Mouse (Mus musculus): ENCODE measurements around the gene Nudt8. TPM values are rescaled to one million over a fixed set of nuclear protein-coding genes. Genes with fewer than 3 reads are reported as not detected.
"Not testable (repeated sequence)": the region's sequence is repeated elsewhere in the genome, so short reads cannot be mapped to it uniquely, and the experiment has no call there.

Nudt8 gene
- polyA plus RNA-seq (2016; fragmentation: Nextera tagmentation; extraction: Ambion mirVana), result 18.6 and 21.0 TPM in 2 replicates

DNA sequence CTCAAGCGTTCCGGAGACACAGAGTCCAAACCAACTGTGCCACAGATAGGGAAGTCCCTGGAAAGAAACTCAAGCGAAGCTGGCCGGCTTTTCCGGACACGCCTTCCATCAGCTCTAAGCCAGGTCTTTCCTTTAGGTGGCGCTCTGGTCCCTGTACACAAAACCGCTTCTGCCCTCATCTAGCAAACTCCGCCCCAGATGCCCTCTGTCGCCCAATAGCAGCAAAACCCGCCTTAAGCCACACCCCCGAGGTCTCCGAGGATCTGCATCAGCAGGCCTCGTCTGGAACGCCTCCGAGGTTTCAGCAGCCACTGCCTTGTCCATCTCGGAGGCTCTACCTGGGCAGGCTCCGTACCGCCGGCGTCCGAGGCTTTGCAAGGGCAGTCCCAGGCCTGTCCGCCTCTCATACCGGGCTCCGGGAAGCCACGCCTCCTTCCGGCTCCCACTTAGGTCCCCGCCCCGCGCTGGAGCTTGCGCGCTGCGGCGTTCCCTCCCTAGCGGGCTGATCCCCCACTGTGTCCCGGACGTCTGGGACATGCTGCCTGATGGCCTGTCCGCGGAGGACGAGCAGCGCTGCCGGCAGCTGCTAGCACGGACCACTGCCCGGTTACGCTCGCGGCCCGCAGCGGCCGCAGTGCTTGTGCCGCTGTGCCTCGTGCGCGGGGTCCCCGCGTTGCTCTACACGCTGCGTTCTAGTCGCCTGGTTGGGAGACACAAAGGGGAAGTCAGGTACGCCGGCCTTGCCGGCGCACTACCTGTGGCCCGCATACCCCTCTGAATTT is at the start of gene Nudt8, which contains the start of gene Gm49405:
TSS of gene Nudt8 (plus strand) at position 462 of the 782 bp plus-strand sequence.
TSS of gene Gm49405 (plus strand) at position 508 of the 782 bp plus-strand sequence.
- H3K36me3 ChIP-seq, result peaks cover 5% of the 10 kb centered on the region
- ATAC-seq, result peak; percentile 89
- peaks cover 29% of the 10 kb centered on the region for H3K4me1 ChIP-seq
- H3K27me3 ChIP-seq (replicated peaks), result peaks cover 9% of the 10 kb centered on the region; the same call in 1 of the 2 replicates
- H3K9me3 ChIP-seq (replicated peaks), result no peaks in the 10 kb centered on the region
- peak within 1 kb of the TSS; percentile 83 for H3K4me3 ChIP-seq
- under 1% methylated on average over 64 of the region's 64 CpGs for WGBS (ENCODE audit: insufficient replicate concordance)
- H3K4me2 ChIP-seq, result peak within 1 kb of the TSS; percentile 99
- H3K9ac ChIP-seq, result peak within 1 kb of the TSS; percentile 92
- H3K27ac ChIP-seq, result peak within 1 kb of the TSS; percentile 92

DNA sequence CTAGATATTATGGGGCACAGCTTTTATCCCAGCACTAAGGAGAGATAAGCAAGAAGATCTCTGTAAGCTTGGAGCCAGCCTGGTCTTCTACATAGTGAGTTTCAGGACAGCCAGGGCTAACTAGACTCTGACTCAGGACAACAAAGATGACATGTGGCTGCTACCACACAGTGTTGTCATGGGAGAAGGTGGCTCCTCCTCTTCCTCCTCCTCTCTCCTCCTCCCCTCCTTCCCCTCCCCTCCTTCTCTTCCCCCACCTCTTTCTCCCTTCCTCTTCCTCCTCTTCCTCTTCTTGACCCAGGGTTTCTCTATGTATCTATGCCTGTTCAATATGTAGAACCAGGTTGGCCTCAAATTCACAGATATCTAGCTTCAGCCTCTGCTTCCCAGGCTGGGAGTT is 48.9 kb upstream of the Nudt8 start:
- Histone ChIP-seq H3K9me3 (replicated peaks) (no peaks in the 10 kb centered on the region), H3K4me2 (no peak overlapping the region), H3K4me3 (no peak overlapping the region), H3K36me3 (no peaks in the 10 kb centered on the region), H3K27ac (no peak overlapping the region), H3K4me1 (peaks cover under 1% of the 10 kb centered on the region; the same call in 1 of the 2 replicates), H3K27me3 (replicated peaks) (peaks cover 7% of the 10 kb centered on the region; the same call in 1 of the 2 replicates), H3K9ac (no peak overlapping the region)
- no peak for ATAC-seq

DNA sequence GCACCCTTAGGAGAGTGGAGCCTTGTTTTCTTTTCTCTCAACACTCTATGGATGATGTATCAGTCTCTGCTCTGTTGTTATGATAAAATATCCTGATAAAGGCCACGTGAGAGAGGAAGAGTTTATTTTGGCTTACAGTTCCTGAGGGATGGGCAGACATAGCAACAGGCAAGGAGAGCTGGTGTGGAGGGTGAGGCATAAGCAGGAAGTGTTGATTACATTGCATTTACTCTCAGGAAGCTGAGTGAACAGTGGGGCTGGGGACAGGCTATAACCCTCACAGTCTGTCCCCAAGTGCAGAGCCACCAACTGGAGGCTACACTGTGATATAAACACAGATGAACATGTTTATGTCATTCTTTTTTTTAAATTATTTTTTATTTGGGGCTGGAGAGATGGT is 48.3 kb upstream of the Nudt8 start:
- Histone ChIP-seq H3K4me3 (no peak overlapping the region), H3K4me1 (no peaks in the 10 kb centered on the region), H3K9me3 (replicated peaks) (no peaks in the 10 kb centered on the region), H3K27me3 (replicated peaks) (peaks cover 7% of the 10 kb centered on the region; the same call in 1 of the 2 replicates), H3K9ac (no peak overlapping the region), H3K36me3 (no peaks in the 10 kb centered on the region), H3K27ac (no peak overlapping the region), H3K4me2 (no peak overlapping the region)
- 29% methylated on average over 1 of the region's 1 CpGs for whole genome bisulfite sequencing (ENCODE audit: insufficient replicate concordance)
- no peak for ATAC-seq

DNA sequence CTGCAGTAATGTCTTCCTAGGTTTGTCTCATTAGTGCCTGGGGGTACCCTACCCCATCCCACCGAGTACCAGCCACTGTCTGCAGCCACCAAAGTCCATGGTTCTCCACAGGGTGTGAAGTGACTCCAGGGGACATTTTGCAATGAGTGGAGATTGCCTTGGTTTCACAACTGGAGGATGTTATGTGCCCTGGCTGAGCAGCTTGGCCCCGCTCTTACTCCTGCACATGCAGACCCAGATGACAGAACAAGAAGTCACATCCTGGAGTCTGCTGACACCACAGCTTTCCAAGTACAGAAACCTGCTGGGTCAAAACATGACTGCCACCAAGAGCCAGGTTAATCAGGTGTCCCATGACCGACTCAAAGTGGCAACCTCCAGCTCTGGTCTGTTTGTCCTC is 45.3 kb upstream of the Nudt8 start:
- Histone ChIP-seq H3K9me3 (replicated peaks) (no peaks in the 10 kb centered on the region), H3K27me3 (replicated peaks) (peaks cover 7% of the 10 kb centered on the region; the same call in 1 of the 2 replicates), H3K4me3 (no peak overlapping the region), H3K27ac (no peak overlapping the region), H3K36me3 (no peaks in the 10 kb centered on the region), H3K9ac (no peak overlapping the region), H3K4me1 (no peaks in the 10 kb centered on the region), H3K4me2 (no peak overlapping the region)
- no peak for ATAC-seq
- WGBS (ENCODE audit: insufficient replicate concordance), result 59% methylated on average over 3 of the region's 3 CpGs

DNA sequence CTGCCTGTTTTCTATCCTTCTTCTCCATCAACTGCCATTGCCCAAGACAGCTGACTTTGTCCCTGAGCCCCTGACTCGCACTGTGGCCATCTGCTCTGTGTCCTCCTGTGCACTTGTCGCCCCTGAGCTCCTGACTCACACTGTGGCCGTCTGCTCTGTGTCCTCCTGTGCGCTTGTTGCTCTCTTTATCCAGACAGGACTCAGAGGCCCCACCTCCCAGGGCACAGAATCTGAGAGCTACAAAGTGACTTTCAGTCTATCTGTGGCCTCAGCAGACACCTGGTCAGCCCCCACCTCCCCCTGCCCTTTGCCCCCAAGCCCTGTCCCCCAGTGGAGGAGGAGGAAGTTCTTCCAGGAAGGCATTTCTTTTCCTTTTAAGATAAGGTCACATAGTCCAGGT is 44.6 kb upstream of the Nudt8 start:
- ATAC-seq, result no peak
- Histone ChIP-seq H3K36me3 (no peaks in the 10 kb centered on the region), H3K4me1 (no peaks in the 10 kb centered on the region), H3K9ac (no peak overlapping the region), H3K27me3 (replicated peaks) (peaks cover 7% of the 10 kb centered on the region; the same call in 1 of the 2 replicates), H3K27ac (no peak overlapping the region), H3K9me3 (replicated peaks) (no peaks in the 10 kb centered on the region), H3K4me2 (no peak overlapping the region), H3K4me3 (no peak overlapping the region)
- WGBS (ENCODE audit: insufficient replicate concordance), result 25% methylated on average over 4 of the region's 4 CpGs

DNA sequence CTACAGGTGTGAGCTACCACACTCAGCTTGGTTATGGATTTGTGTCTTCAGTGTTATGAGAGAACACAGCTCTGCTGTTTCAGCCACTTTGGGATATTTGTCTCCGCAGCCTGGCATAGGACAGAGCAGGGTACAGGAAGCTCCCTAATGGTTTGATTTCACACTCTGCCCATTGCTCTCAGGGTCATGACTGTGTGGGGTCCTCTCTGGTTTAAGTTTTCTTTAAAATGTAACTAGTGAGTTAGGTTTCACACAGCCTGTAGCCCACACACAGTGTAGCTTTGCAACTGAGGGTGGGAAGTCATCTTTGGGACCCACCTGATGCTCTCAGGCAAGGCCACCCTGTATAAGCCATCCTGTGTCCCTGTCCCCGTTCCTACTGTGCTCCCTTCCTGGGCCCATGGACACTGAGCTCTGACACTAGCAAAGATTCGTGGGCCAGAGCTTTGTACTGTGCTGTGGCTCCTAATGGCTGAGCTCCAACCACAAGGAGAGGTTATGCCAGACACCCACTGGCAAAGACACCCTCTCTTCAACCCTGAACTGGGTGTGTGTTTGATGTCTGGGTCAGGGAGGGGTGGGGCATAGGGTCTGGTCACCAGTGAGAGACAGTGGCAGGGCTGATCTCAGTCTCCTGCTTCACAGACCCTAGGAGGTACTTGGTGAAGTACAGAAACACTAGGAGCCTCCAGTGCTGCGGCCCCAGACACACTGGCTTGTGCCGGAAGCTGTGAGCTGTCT is 42.9 kb upstream of the Nudt8 start:
- not testable (repeated sequence) for H3K27me3 ChIP-seq (replicated peaks); H3K9ac ChIP-seq; H3K4me2 ChIP-seq; H3K4me3 ChIP-seq; H3K9me3 ChIP-seq (replicated peaks); H3K4me1 ChIP-seq; H3K36me3 ChIP-seq; ATAC-seq; H3K27ac ChIP-seq
- 64% methylated on average over 5 of the region's 5 CpGs for WGBS (ENCODE audit: insufficient replicate concordance)

DNA sequence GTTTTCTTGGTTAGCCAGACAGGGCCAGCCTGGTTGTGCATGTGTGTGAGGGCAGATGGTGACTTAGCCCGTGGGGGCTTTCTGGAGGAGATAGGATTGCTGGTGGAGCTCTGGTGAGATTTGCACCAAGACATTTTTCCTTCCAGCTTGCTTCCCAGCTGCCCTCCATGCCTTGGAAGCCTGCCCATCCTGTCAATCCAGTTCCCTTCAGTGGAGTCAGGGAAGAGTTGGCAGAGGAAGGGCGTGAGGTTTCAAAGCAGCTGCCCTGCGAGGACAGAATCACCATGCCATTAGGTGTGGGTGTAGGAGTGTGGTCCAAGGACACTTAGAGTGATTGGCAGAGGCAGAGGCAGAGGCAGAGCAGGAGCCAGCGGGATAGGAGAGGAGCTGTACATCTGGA is 41.9 kb upstream of the Nudt8 start, which contains the start of gene Aldh3b3:
TSS of gene Aldh3b3 (plus strand) at position 176 of the 400 bp plus-strand sequence.
- WGBS (ENCODE audit: insufficient replicate concordance), result 61% methylated on average over 4 of the region's 4 CpGs

DNA sequence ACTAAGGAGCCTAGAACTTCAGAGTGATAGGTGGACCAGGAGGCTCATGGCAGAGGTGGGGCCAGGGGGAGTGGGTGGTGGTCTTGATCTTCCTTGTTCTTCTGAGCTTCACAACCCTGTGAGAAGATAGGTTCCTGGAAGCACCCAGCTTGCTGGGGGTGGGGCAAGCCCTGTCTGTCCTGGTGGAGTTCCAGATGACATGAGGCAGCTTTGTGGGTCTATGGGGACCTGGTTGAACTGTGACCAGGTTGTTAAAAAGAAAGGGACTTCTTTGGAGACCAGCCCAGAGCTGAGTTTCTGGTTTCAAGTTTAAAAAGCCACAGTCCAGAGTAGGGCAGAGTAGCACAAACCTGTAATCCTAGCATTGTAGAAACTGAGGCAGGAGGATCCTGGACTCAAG is 41.4 kb upstream of the Nudt8 start:
- no peak for ATAC-seq
- H3K27ac ChIP-seq, result no peak overlapping the region
- H3K36me3 ChIP-seq, result no peaks in the 10 kb centered on the region
- no peak overlapping the region for H3K4me3 ChIP-seq
- H3K9me3 ChIP-seq (replicated peaks), result no peaks in the 10 kb centered on the region
- H3K9ac ChIP-seq, result no peak overlapping the region
- no peak overlapping the region for H3K4me2 ChIP-seq
- H3K4me1 ChIP-seq, result no peaks in the 10 kb centered on the region
- peaks cover 7% of the 10 kb centered on the region; the same call in 1 of the 2 replicates for H3K27me3 ChIP-seq (replicated peaks)

More for the DNA sequence above, 41.9 kb upstream of the Nudt8 start, which contains the start of gene Aldh3b3:
- no peaks in the 10 kb centered on the region for H3K36me3 ChIP-seq
- no peak for ATAC-seq
- no peak within 1 kb of the TSS for H3K9ac ChIP-seq
- no peak within 1 kb of the TSS for H3K4me3 ChIP-seq
- H3K27ac ChIP-seq, result no peak within 1 kb of the TSS
- H3K4me2 ChIP-seq, result no peak within 1 kb of the TSS
- H3K4me1 ChIP-seq, result no peaks in the 10 kb centered on the region
- no peaks in the 10 kb centered on the region for H3K9me3 ChIP-seq (replicated peaks)
- H3K27me3 ChIP-seq (replicated peaks), result peaks cover 7% of the 10 kb centered on the region; the same call in 1 of the 2 replicates

DNA sequence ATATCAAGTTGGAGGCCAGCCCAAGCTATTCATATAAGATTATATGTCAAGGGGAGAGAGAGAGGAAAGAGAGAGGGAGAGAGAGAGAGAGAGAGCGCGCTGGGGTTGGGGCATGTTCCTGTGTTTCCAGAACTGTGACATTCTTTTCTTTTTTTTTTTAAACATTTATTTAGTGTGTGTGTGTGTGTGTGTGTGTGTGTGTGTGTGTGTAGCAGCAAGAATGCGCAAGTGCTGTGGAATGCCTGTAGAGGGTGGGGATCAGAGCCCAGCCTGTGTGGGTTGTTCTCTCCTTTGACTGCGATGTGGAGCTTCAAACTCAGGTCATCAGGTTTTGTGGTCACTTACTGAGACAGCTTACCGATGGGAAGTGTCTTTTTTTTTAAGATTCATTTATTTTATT is 40.2 kb upstream of the Nudt8 start:
- no peak for ATAC-seq
- Histone ChIP-seq H3K4me3 (no peak overlapping the region), H3K4me1 (no peaks in the 10 kb centered on the region), H3K27ac (no peak overlapping the region), H3K9me3 (replicated peaks) (no peaks in the 10 kb centered on the region), H3K9ac (no peak overlapping the region), H3K4me2 (no peak overlapping the region), H3K27me3 (replicated peaks) (peaks cover 7% of the 10 kb centered on the region; the same call in 1 of the 2 replicates), H3K36me3 (no peaks in the 10 kb centered on the region)
- 78% methylated on average over 5 of the region's 5 CpGs for WGBS (ENCODE audit: insufficient replicate concordance)

DNA sequence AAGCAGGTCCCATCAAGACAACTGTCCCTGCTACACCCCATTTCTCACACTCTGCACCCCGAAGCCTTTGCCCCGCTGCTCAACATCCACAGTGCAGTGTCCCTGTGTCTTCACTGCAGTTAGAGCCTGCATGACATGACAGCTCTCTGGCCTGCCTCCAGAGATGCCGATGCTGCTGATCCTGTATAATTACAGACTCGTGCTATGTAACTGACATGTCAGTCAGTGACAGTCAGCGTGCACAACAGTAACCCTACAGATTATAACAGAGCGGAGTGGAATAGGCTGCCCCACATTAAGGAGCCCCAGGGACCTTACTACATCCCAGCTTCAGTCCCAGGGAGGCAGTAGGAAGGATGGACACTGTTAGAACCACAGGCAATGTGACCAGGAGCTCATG is 38.6 kb upstream of the Nudt8 start:
- not testable (repeated sequence) for H3K27ac ChIP-seq; ATAC-seq; H3K27me3 ChIP-seq (replicated peaks); H3K4me2 ChIP-seq; H3K4me3 ChIP-seq; H3K36me3 ChIP-seq; H3K9ac ChIP-seq; H3K9me3 ChIP-seq (replicated peaks); H3K4me1 ChIP-seq
- 75% methylated on average over 6 of the region's 6 CpGs for WGBS (ENCODE audit: insufficient replicate concordance)

DNA sequence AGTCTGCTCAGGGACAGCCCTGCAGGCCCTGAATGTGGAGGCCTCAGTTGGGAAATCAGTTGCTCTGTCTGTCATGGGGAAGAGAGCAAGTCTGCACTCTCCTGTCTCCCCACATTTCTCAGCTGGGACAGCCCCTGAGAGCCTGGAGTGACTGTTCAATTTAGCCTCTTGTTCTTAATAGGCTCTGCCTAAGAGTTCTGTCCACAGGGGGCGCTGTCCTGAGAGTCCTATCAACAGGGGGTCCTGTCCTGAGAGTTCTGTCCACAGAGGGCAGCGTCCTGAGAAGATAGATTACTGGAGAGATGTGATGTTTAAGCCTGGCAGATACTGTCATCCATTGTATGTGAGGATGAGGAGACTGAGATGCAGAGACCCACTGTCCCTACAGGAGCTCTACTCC is 37.9 kb upstream of the Nudt8 start:
- H3K4me3 ChIP-seq, result no peak overlapping the region
- H3K36me3 ChIP-seq, result no peaks in the 10 kb centered on the region
- no peak for ATAC-seq
- H3K4me1 ChIP-seq, result peaks cover 7% of the 10 kb centered on the region
- no peak overlapping the region for H3K4me2 ChIP-seq
- H3K27me3 ChIP-seq (replicated peaks), result 0 out of 2 replicates have a peak, but pooled peaks cover 3% of the 10 kb centered on the region
- H3K27ac ChIP-seq, result no peak overlapping the region
- no peaks in the 10 kb centered on the region for H3K9me3 ChIP-seq (replicated peaks)
- H3K9ac ChIP-seq, result no peak overlapping the region
- 7% methylated on average over 2 of the region's 2 CpGs for WGBS (ENCODE audit: insufficient replicate concordance)

DNA sequence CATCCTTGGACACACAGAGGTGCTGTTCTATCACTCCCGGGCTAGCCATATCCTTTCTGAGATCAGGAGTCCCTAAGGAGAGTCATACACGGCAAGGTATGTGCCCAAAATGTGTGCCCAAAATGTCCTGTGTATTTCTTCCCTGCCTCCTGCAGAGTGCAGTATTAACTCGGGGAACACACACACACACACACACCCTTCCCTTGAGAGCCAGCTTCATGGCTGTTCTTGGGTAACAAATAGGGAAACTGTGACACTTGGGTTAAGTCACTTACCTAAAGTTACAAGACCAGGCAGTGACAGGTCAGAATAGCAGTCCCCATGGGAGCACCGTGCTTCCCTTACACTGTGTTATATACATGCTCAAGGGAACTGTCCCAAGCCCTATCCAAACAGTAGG is 36.4 kb upstream of the Nudt8 start:
- H3K4me2 ChIP-seq, result no peak overlapping the region
- H3K27me3 ChIP-seq (replicated peaks), result peaks cover 4% of the 10 kb centered on the region; the same call in 1 of the 2 replicates
- H3K9ac ChIP-seq, result no peak overlapping the region
- H3K4me1 ChIP-seq, result peaks cover 8% of the 10 kb centered on the region
- no peak for ATAC-seq
- H3K27ac ChIP-seq, result no peak overlapping the region
- no peaks in the 10 kb centered on the region for H3K36me3 ChIP-seq
- H3K4me3 ChIP-seq, result no peak overlapping the region
- 54% methylated on average over 4 of the region's 4 CpGs for WGBS (ENCODE audit: insufficient replicate concordance)
- H3K9me3 ChIP-seq (replicated peaks), result no peaks in the 10 kb centered on the region

Measured in liver, embryonic 12.5 days (tissue).